In genomic region chr7:131036396-131036795, GRCm38 (mm10) we compare ENCODE assay signal across 14 mouse cellular contexts. TPM values are rescaled to one million over a fixed set of nuclear protein-coding genes. Genes with fewer than 3 reads are reported as not detected.
"Had no signal": no experiment of that assay in that cellular context is flagged by ENCODE, and none has a peak within 500 bp of the region (broad histone marks: within the 10 kb centered on the region; RNA-seq: fewer than 3 reads in every experiment).

No protein-coding gene starts in this region.

- DNase-seq: kidney, adult 18-20 months; kidney, adult 9 months; kidney, postnatal 14 days; kidney, postnatal 4 days; liver; lung, adult 18-20 months; lung, postnatal 10 days; lung, postnatal 36 days; right cerebral cortex, adult 18-20 months; right cerebral cortex, postnatal 14 days had no signal

RNA-seq across cellular contexts. Expression of gene Dmbt1, which starts 4.5 kb away (rescaled TPM):
- total RNA-seq: layer of hippocampus, adult 18-20 months; layer of hippocampus, postnatal 14 days; left cerebral cortex, postnatal 14 days; monocyte, adult 5-6 weeks had no signal
